Mouse (Mus musculus) erythroblast, embryonic 14.5 days (primary cell): ENCODE results near the gene Apbb2.

ENCODE experiments used
- GATA1 ChIP-seq: IDR thresholded peaks from 2 replicates; pipeline ENCODE4 v1.6.1; 2012; ENCODE audit warnings: low read length, inconsistent platforms, mixed read lengths
- TAL1 ChIP-seq: IDR thresholded peaks from 3 replicates; pipeline ENCODE4 v1.6.1; 2012; ENCODE audit warnings: low read length, inconsistent platforms, mixed read lengths

- TF ChIP-seq GATA1, result no peak
- TF ChIP-seq TAL1, result no peak
Measured at GRCm38 (mm10) chr5:66468331-66469001, 150.1 kb downstream of the Apbb2 start.
